Mouse (Mus musculus) brain, embryonic 14.5 days (tissue): ENCODE results near the gene Lrch1.

Source experiments
- CTCF ChIP-seq: fragments of 200-500 bp; IDR thresholded peaks from 2 replicates; pipeline ENCODE4 v1.5.1; 2012; ENCODE audit warnings: inconsistent platforms, mild to moderate bottlenecking, moderate library complexity, borderline replicate concordance; ENCODE audit not compliant: insufficient read depth, insufficient read length; ENCODE audit errors: extremely low read depth
- POLR2A ChIP-seq: fragments of 200-500 bp; IDR thresholded peaks from 2 replicates; pipeline ENCODE4 v1.6.1; 2012; ENCODE audit warnings: mild to moderate bottlenecking, inconsistent platforms, borderline replicate concordance; ENCODE audit not compliant: poor library complexity, insufficient read depth, insufficient read length, severe bottlenecking; ENCODE audit errors: extremely low read depth

GRCm38 (mm10) chr14:74938896-74939295 is 8.8 kb downstream of the Lrch1 start:
- TF ChIP-seq CTCF (no peak), POLR2A (no peak)
